Mouse (Mus musculus) small intestine, adult 2 months (tissue): ENCODE data around the gene Ddb1. TPM values are rescaled to one million over a fixed set of nuclear protein-coding genes. Genes with fewer than 3 reads are reported as not detected.
A peak's percentile ranks its signal among the peaks of the same experiment; 100 is the strongest.

Experiments used
- H3K27ac ChIP-seq: fragments of 200-500 bp; 2 replicates; pipeline ENCODE4 v1.5.1; 2012; ENCODE audit warnings: low read depth, low read length, control low read depth, inconsistent platforms; ENCODE audit not compliant: insufficient read depth
- H3K27me3 ChIP-seq: fragments of 200-500 bp; 2 replicates; pipeline ENCODE4 v1.6.1; 2012; ENCODE audit warnings: mild to moderate bottlenecking, moderate library complexity, low read length, inconsistent platforms; ENCODE audit not compliant: control insufficient read depth, insufficient read depth
- H3K36me3 ChIP-seq: fragments of 200-500 bp; 2 replicates; pipeline ENCODE4 v1.6.1; 2012; ENCODE audit warnings: mild to moderate bottlenecking, low read length, control low read depth, inconsistent platforms; ENCODE audit not compliant: control insufficient read depth, insufficient read depth
- H3K4me1 ChIP-seq: fragments of 200-500 bp; 2 replicates; pipeline ENCODE4 v1.6.1; 2012; ENCODE audit warnings: low read length, inconsistent platforms, mixed read lengths; ENCODE audit not compliant: control insufficient read depth, insufficient read depth, insufficient read length
- H3K4me3 ChIP-seq: fragments of 200-500 bp; 2 replicates; pipeline ENCODE4 v1.5.1; 2012; ENCODE audit warnings: low read depth, mild to moderate bottlenecking, control low read depth, inconsistent platforms, low read length, moderate library complexity
- CTCF ChIP-seq: fragments of 200-500 bp; IDR thresholded peaks from 2 replicates; pipeline ENCODE4 v1.5.1; 2012; ENCODE audit warnings: low read depth, mild to moderate bottlenecking, control low read depth, inconsistent platforms, low read length, moderate library complexity, mixed read lengths; ENCODE audit not compliant: insufficient replicate concordance, insufficient read length; ENCODE audit errors: extremely low read depth
- POLR2A ChIP-seq: fragments of 200-500 bp; IDR thresholded peaks from 2 replicates; pipeline ENCODE4 v1.6.1; 2012; ENCODE audit warnings: low read depth, mild to moderate bottlenecking, control low read depth, inconsistent platforms, low read length, moderate library complexity
- WGBS: fragments of 180-500 bp; shearing (Covaris S2); methylation state at CpG from one replicate; pipeline ENCODE4 v1.1.7; 2018; 5-methylcytosine and 5-hydroxymethylcytosine counted together
- polyA plus RNA-seq: library from polyadenylated mRNA; depleted of rRNA; stranded (reverse); fragments of >200 nt; gene quantifications from 2 replicates; pipeline ENCODE4 v1.2.3, GENCODE M21; 2012; rRNA removed

The Ddb1 gene
- polyA plus RNA-seq, 1 experiment: 57.2 TPM

GRCm38 (mm10) chr19:10673275-10673674 lies 68.1 kb downstream of the Ddb1 start:
- Histone ChIP-seq H3K4me3 (no peak overlapping the region), H3K27ac (no peak overlapping the region), H3K36me3 (no peaks in the 10 kb centered on the region), H3K4me1 (peaks cover 10% of the 10 kb centered on the region; the same call in 1 of the 2 replicates), H3K27me3 (no peaks in the 10 kb centered on the region)
- 84% methylated on average over 1 of the region's 1 CpGs for WGBS
- TF ChIP-seq CTCF (no peak), POLR2A (no peak)

GRCm38 (mm10) chr19:10676656-10677055 lies 71.5 kb downstream of the Ddb1 start:
- H3K36me3 ChIP-seq: no peaks in the 10 kb centered on the region
- H3K27ac ChIP-seq: no peak overlapping the region
- peaks cover 5% of the 10 kb centered on the region; the same call in 1 of the 2 replicates for H3K4me1 ChIP-seq
- 83% methylated on average over 16 of the region's 16 CpGs for WGBS
- TF ChIP-seq POLR2A: no peak
- no peak for TF ChIP-seq CTCF
- no peaks in the 10 kb centered on the region for H3K27me3 ChIP-seq
- H3K4me3 ChIP-seq: no peak overlapping the region

- no peak within 1 kb of the TSS for H3K4me3 ChIP-seq
- TF ChIP-seq POLR2A (no peak), CTCF (peak; percentile 98; the same call in 1 of the 2 replicates)
- H3K27me3 ChIP-seq: no peaks in the 10 kb centered on the region
- no peaks in the 10 kb centered on the region for H3K36me3 ChIP-seq
- H3K4me1 ChIP-seq: no peaks in the 10 kb centered on the region
- H3K27ac ChIP-seq: no peak within 1 kb of the TSS
- WGBS: 12% methylated on average over 6 of the region's 6 CpGs
Measured at GRCm38 (mm10) chr19:10677915-10678771, 73.0 kb downstream of the Ddb1 start, which contains the start of gene Pga5. Pga5 (minus strand) TSS chr19:10678071.

GRCm38 (mm10) chr19:10678772-10679067 lies 73.6 kb downstream of the Ddb1 start:
- Histone ChIP-seq H3K27me3 (no peaks in the 10 kb centered on the region), H3K4me1 (no peaks in the 10 kb centered on the region), H3K36me3 (no peaks in the 10 kb centered on the region), H3K27ac (no peak overlapping the region), H3K4me3 (no peak overlapping the region)
- WGBS: 89% methylated on average over 1 of the region's 1 CpGs
- TF ChIP-seq POLR2A (no peak), CTCF (no peak)

Other genes starting within 250 kb of the Ddb1 start
- gene Syt7, start 216.2 kb upstream of the Ddb1 start, polyA plus RNA-seq: 2.6 and 10.5 TPM in 2 replicates
- gene Lrrc10b, start 147.9 kb upstream of the Ddb1 start, polyA plus RNA-seq: 5.5 and 5.9 TPM in 2 replicates
- gene Ppp1r32, start 122.4 kb upstream of the Ddb1 start, polyA plus RNA-seq: 0.41 and 0.87 TPM in 2 replicates
- gene Cpsf7, start 80.1 kb upstream of the Ddb1 start, polyA plus RNA-seq: 11.1 and 24.9 TPM in 2 replicates
- 10.3 and 17.1 TPM in 2 replicates for gene Sdhaf2, start 79.2 kb upstream of the Ddb1 start, polyA plus RNA-seq
- 3.2 and 3.7 TPM in 2 replicates for gene Tmem216, start 49.1 kb upstream of the Ddb1 start, polyA plus RNA-seq
- gene Cyb561a3, start 28.2 kb upstream of the Ddb1 start, polyA plus RNA-seq: 18.1 and 31.6 TPM in 2 replicates
- 3.1 and 3.4 TPM in 2 replicates for gene Tmem138, start 28.0 kb upstream of the Ddb1 start, polyA plus RNA-seq
- 124 and 224 TPM in 2 replicates for gene Tkfc, start 327 bp downstream of the Ddb1 start, polyA plus RNA-seq
- 5.5 and 11.3 TPM in 2 replicates for gene Vwce, start 28.9 kb downstream of the Ddb1 start, polyA plus RNA-seq
- gene Pga5, start 72.7 kb downstream of the Ddb1 start, polyA plus RNA-seq: 1.1 TPM in 1 of 2 replicates, not detected in the other
- 20.2 and 37.6 TPM in 2 replicates for gene Vps37c, start 83.4 kb downstream of the Ddb1 start, polyA plus RNA-seq
- gene Cd5, start 133.7 kb downstream of the Ddb1 start, polyA plus RNA-seq: 2.2 and 2.6 TPM in 2 replicates
- gene Cd6, start 224.7 kb downstream of the Ddb1 start, polyA plus RNA-seq: 3.0 and 5.4 TPM in 2 replicates
- 9.1 and 14.4 TPM in 2 replicates for gene Slc15a3, start 234.4 kb downstream of the Ddb1 start, polyA plus RNA-seq